Mouse (Mus musculus) thymus, postnatal 36 days (tissue): ENCODE measurements at regions not wholly inside any gene's neighbourhood (a gene's known extent, or its start where the extent isn't known, plus 50 kb on each side); places are given as distances from the start of the nearest gene placed in this dataset.
"Not testable (repeated sequence)": the region's sequence is repeated elsewhere in the genome, so short reads cannot be mapped to it uniquely, and the experiment has no call there.

ENCODE experiments used
- DNase-seq, 2 experiments: peaks; one replicate each; pipeline ENCODE4 v3.0.0; 2022; ENCODE audit warnings: mixed read lengths in 2 of 2

DNA sequence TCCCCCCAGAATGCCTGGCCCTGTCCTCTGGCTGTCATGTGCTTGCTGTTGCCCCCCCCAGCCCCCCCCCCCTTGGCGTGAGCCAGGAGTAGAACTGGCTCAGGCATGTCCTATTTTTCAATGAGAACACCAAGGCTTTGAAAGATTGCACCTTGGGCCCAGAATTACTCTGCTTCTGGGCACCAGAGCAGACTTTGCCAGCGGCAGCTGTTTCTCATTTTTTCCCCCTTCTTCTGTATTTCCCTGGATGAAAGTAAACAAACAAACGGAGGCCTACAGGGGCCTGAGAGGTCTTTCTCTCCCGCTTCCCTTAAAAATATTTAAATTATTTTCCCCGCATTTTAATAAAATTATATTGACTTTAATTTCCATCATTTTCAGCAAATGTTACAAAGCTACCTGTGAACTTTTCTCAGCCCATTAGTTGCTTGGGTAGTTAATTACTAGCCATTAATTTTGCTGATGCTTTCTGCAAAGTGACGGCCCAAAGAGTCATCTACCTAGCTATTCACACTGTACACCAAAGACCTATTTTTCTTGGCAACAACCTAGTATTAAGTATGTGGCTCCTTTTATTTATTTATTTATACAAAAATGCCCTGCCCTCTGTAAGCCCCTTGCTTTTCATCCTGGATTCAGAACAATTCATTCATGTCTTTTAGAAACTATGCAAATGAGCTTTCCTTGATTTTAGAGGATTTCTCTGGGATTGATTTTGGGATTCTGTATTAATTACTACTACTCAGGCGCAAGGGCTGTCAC is 496.2 kb upstream of the Fam160b2 start:
- DNase-seq: no peak

GRCm38 (mm10) chr14:71092626-71093326 is 493.1 kb upstream of the Fam160b2 start:
- DNase-seq: no peak

DNA sequence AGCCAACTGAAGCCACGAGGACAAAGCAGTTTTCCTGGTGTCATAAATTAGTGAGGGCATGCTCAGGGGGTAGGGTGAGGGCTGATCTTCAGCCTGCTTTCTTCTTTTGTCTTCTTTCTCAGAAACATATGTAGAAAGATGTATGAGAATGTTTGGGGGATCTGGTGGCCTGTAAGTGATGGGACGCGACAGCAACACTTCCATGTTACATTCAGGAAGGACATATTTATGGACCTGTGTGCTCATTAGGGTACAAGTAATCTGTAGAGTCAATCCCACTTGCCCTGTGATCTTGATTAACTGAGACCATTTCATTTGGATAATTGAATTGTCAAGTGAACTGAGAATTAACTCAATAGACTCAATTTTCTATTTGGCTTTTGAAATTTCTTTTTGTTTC is 486.1 kb upstream of the Fam160b2 start:
- DNase-seq: no peak

GRCm38 (mm10) chr14:71082327-71082726 is 482.7 kb upstream of the Fam160b2 start:
- DNase-seq: no peak

GRCm38 (mm10) chr14:71075671-71076070 is 476.0 kb upstream of the Fam160b2 start:
- DNase-seq: peak; percentile 7 to 20

DNA sequence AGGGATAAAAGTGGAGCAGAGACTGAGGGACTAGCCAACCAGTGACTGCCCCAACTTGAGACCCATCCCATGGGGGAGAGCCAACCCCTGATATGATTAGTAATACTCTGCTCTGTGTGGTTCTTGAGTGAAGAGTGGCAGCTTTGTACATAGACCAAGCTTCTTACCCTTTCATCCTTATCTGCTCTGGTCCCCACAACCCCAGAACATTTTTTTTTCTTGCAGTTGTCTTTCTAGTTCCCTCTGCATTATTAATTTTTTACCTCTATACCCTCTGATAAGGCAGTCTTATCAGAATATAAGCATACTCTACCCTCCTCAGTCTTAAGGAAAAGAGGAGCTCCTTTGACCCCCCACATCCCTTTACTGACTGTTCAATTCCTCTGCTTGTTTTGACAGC is 474.4 kb upstream of the Fam160b2 start:
- no peak for DNase-seq

GRCm38 (mm10) chr14:71065669-71066068 is 466.0 kb upstream of the Fam160b2 start:
- no peak for DNase-seq

DNA sequence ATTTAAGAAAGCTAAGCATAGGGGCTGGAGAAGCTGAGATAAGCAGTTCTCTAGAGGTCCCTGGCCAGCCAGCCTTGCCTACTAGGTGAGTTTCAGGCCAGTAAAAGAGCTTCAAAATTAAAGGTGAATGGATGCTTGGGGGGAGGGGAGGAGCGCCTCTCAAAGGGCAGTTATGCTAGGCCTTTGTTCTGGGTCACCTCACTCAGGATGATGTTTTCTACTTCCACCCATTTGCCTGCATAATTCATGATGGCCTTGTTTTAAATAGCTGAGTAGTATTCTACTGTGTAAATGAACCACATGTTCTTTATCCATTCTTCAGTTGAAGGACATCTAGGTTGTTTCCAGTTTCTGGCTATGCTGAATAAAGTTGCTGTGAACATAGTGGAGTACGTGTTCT is 457.0 kb upstream of the Fam160b2 start:
- DNase-seq: no peak

DNA sequence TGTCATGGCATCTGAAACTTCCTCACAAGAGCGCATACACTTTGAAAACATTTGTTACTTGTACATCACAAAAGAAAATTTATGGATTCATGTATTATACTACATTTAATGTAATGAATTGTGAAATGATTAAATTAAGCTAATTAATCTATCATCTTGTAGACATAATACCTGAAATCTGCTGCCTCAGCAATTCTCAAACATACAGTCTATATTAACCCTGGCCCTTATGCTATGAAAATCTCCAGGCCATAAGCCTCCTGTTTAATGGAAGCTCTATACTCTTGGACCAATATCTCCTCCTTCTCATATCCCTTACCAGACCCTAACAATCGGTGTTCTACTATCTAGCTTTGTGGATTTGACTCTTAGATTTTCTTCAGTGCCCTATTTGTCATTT is 455.8 kb upstream of the Fam160b2 start:
- DNase-seq: no peak

DNA sequence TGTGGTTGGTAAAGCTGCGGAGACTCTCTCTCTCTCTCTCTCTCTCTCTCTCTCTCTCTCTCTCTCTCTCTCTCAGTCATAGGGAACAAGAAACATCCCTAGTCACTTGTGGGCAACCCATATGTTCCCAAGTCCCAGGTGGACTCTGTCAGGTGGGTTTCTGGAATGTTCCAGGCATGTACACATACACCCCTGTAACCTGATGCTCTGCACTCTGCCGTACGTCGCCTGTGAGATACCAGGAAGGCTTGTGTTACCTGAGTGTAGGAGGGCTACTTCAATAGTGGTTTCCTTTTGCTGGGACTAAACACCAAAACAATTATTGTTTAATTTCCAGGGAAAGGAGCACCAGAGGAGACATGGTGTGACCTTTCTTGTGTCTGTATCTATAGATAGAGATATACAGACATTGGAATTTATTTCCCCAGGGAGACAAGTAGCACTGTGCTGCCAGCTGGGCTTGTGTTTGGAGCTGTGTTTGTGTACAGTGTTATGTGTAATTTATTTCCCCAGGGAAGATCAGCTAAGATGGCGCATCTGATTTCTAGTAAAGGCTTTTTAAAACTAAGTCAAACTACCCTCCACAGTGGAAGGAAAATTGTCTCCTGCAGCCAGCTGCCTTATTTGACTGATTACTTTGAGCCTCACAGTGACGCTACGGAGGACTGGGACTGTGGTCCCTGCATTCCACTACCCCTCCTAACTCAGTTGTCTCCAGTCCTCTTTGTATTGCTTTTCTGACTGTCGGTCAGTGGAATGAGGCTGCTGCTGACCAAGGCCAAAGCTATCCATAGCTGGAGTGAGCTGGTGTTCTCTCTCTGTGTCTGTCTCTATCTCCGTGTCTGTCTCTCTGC is 454.4 kb upstream of the Fam160b2 start:
- no peak for DNase-seq

- DNase-seq: no peak
Observed at GRCm38 (mm10) chr14:71047096-71047495, 447.5 kb upstream of the Fam160b2 start.

DNA sequence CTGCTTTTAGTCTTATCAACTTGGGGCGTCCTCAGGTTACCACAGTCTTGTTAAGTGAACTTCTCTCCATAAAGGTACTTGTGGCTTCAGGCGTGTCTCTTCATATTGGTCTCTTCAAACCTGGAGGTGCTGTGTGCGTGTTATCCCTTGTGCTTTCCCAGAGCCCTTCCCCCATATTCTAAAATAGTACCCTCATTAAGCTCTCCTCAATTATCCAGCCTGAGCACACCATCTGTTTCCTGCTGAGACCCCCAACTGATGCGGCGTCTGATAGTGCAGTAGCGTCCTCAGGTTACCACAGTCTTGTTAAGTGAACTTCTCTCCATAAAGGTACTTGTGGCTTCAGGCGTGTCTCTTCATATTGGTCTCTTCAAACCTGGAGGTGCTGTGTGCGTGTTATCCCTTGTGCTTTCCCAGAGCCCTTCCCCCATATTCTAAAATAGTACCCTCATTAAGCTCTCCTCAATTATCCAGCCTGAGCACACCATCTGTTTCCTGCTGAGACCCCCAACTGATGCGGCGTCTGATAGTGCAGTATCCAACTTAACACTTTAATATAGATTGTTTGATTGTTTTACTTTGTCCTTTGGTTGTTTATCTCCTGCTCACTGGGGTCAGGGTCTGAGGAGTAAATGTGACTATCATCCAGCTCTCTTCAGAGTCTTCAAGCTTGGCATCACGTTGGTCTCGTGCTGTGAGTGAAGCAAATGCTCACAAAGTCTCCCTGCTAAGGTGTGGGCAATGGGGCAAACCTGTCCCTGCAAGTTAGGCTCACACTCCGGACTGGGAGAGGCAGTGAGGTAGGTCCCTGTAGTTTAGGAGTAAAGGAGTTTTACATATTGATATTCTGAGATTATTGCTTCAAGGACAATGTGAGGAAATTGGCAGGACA is 444.5 kb upstream of the Fam160b2 start:
- DNase-seq: not testable (repeated sequence)

GRCm38 (mm10) chr14:71036620-71037019 is 437.0 kb upstream of the Fam160b2 start:
- DNase-seq: no peak

DNA sequence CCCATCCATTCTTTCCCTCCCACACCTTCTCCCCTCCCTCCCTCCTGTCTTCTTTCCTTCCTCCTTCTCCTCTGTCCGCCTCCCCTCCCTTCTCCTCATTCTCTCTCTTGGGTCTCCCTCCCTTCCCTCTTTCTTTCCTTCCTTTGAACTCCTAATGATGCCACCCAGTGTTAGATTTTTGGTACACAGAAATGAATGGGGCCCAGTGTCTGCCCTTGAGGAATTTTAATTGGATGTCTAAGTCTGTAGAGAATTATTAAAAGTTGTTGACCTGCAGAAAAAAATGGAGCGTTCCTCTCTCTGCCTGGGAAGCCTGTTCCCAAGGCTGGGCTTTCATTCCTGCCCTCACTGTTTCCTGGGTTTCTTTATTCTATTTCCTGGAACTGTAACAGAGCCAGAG is 434.0 kb upstream of the Fam160b2 start:
- no peak for DNase-seq

DNA sequence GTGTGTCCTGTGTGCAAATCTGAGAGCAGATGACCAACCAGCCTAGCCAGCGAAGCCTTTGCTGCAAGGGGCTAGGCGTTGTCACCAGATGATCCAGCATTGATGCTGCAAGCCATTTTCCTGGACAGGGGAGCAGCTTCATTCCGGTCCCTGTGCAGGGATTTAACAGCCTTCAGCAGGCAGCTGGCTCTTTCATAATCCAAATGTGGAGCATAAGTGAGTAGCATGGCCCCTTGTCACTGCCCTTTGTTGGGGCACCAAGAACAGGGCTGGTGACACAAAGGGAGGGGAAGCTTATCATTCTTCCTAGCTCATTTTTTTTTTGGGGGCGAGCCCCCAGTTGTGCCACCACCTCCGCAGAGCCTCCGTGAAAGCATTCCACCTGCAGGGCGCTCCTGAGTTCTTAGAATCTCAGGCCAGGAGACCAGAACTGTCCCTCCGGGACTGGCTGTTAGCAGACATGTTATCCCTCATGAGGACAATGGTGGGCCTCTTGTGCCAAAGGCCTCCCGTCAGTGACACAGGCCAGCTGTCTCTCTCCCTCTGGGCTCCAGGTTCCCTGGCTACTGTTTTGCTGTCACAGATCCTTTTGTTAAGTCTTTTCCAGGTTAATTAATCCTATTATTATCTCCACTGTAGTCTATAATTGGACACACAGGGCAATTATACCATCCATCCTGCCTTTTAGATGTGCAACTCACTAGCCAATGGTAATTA is 430.7 kb upstream of the Fam160b2 start:
- DNase-seq: no peak
